Mouse (Mus musculus) MEL-GATA-1-ER (cell line): ENCODE results near the gene Fasn.

Source experiments
- DNase-seq: peaks from one replicate; pipeline ENCODE4 v3.0.0-alpha.2; 2012; ENCODE audit warnings: low read depth; ENCODE audit errors: extremely low read depth

Gene Fasn

DNA sequence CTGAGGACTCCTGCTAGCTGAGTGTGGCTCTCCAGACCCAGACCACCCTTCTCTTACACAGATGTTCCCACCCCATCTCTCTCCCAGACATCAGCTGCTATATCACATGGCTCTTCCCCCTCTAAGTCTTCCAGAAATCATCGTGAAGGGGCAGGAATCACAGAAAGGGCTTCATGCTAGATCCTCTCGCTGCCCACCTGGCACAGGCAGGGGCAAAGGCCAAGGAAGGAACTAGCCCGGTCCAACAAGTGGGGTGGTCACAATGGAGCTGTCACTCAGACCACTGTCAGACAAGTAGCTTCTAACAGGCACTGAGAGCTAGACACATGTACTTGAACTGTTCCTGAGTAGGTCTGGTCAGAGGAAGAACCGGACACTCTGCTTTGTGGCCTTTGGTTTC is 4.1 kb upstream of the Fasn start:
- DNase-seq, result no peak

DNA sequence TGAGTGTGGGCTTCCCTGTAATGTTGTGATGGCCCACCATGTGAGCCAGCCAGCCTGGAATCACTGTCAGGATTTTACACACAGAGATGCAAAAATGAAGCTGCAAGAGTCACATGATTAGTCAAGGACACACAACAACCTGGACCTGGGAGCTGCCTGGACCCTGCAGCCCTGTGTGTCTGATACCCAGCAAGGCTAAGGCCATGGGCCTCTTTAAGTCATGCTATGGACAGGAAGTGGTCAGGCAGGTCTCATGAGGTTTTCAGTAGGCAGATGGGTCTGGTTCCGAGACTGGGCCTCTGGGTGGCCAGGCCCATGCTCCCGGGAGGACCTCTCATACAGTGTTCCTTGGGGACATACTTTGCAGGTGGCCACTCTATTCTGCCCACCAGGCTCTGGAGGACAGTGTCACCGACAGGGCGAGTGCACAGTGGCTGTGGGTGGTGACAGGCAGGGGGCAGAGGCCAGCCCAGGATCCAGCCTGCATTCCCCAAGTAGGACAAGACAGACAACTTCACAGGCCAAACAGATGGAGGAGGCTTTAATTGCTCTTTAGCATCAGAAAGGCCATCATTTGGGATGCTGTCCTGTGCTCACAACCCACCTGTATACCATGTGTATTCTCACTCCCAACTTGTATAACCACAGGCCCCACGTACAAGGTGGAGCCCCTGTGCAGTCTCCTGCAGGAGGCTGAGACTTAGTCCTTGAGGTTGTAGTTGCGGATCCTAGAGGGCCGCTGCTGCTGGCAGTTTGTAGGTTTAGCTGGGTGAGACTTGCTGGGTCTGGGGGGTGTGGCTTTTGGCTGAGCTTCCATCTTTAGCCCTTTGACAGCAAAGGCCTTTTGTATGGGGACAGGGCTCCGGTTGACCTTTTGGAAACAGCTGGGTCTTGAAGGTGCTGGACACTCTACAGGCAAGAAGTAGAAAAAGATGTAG is 1.9 kb upstream of the Fasn start:
- no peak for DNase-seq

DNA sequence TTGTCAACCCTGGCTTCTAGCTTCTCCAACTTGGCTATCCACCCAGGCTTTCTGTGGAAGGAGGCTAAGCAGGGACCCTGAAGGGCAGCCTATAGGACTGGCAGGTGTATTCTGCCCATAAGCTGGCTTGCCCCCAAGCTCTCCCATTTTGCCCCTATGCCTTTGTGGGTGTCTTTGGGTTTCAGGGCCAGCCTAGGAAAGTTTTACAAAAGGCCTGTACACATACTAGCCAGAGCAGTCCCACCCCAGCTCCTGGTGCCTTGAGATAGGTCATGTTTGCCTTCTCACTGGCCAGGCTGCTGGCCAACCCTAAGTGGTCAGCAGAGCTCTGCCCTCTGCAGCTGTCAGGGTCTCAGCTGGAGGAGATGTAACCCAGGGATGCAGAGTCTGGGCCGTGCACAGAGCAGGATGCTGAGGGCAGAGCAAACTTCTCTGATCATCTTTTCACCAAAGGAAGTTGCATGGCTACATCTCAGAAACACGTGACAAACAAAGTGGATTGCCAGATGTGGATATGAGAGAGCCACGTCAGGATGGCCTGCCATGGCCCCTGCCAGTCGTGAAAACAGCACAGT is 1.0 kb upstream of the Fasn start:
- DNase-seq, result no peak

DNA sequence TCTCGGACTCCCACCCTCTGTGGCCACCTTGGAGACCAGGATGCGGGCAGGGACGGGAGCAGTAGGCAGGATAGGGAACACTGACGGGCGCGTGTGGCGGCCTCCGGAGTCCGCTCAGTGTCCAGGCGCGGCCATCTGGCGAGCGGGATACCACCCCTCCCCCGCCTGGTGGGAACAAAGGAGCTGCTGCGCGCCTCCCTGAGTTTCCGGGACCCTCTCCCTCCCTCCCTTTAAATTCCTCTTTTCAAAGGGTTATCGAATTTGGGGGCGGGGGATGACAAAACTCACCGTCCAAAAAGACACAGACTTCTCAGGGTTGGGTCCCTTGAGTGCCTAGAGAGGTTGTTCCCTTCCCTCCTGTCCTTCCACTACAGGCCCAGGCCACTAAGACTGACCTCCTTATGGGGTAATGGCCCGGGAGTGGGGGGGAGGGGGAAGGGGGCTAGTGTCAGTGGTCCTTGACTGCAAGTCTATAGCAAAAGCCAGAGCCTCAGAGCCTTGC is 491 bp upstream of the Fasn start:
- DNase-seq, result peak; percentile 26

DNA sequence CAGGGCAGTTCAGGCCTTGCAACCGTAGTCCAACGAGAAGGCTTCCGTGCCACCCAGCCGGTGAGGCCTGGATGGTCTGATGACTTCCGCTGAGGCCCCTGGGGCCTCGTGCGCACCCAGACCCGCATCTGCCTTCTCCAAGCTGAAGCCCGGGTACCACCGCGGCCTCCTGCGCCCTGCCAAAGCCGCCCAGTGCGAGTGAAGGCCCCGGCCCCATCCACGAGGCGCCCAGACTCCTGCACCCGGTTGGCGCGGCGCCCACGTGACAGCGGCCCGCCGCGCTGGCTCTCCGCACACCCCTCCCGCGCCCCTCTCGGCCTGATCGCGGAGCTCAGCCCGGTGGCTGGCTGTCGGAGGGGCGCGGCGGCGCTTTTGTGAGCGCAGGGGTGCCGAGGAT is 798 bp downstream of the Fasn start:
- DNase-seq, result peak; percentile 20

DNA sequence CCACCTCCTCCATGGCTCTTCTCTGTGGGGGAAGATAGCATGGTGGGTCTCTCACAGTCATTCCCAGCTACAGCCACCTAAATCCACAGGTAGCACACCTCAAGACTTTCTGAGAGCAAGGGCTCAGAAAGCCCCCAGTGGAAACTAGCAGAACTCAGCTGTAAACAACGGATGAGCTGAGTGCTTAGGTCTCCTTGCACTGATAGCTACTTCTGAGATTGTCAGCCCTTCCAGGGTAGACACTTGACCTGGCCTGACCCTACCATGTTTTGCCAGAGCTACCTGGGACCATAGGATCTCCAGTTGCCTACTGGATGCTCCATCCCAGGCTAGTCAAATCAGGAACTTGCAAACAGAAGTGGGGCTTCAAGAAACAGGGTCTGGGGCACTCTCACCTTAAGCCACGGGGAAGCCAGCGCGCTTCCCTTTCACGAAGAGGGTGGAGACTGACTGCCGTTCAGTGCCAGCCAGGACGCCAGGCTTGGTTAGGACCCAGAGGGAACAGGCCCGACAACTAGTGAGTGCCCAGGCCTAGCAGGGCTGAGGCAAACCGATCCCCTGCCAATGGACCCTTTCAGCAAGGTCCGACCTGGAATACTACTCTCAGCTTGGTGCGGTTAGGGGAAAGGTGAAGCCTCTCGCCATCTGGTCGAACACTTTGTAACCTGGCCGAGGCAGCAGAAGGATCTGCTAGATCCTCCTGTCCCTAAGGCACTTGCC is 1.4 kb downstream of the Fasn start:
- peak; percentile 26 for DNase-seq

DNA sequence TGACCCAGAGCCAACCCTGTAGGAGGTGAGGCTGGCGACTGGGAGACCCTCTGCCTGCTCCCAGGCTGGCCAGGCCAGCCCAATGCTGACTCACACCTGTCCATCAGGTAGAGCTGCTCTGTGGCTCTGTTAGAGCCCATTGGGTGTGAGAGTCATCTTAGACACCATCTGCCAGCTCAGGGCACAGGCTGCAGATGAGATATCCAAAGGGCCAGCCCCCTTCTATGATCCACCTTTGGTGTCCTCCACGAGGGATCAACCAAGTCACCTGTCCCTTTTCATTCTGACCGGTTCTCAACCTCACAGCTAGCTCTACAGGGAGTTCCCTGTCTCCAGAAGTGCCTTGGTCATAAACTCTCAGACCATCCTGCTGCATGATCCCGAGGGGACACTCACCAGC is 2.0 kb downstream of the Fasn start:
- DNase-seq, result no peak

DNA sequence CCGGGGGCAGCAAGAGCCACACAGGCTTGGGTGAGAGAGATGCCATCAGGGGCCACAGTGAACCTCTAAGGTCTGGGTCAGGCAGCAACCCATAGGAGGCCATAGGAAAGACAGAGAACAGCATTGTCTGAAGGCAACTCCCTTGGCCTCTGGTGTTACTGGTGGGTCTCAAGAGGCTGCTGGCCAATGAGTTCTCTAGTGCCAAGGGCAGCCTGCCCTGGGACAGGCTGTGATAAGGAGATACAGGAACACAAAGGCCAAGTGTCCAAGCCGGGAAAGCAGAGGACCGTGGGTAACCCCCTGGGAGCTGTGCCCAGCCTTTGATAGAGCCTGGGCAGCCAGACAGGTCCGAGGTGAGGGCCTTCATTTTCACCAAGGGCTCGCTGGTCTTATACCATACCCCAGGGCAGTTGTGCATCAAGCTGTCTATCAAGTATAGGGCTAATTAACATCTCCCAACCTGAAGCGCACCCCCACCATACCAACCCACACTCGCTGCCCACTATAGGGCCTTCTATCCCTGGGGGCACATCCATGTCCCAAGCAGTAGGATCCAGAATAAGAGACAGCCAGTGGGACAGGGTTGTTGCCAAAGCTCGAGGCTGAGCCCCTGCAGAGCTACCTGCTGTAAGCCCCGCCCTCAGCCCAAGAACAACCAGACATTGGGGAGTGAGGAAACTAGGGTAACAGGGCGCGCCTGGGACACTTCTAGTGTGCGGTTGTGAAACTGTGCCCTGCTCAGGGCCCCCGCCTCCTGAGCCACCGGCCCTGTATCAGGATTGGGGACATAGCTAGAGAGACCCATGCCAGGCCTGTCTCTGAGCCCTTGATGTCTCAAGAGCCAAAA is 3.0 kb downstream of the Fasn start:
- DNase-seq, result no peak

DNA sequence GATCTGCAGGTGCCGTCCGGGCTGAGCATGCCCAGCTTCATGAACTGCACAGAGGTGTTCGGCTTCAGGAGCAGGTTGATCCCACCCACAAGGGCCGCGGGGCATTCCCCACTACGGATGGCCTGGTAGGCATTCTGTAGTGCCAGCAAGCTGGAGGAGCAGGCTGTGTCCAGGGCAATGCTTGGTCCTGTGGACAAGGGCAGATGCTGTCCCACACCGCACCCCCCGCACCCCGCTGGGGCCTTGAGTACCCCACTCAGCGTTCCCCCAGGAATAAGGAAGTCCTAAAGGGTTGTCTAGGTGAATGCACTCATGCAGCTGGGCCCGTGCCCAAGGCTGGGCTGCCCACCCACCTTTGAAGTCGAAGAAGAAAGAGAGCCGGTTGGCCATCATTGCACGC is 3.8 kb downstream of the Fasn start:
- no peak for DNase-seq

DNA sequence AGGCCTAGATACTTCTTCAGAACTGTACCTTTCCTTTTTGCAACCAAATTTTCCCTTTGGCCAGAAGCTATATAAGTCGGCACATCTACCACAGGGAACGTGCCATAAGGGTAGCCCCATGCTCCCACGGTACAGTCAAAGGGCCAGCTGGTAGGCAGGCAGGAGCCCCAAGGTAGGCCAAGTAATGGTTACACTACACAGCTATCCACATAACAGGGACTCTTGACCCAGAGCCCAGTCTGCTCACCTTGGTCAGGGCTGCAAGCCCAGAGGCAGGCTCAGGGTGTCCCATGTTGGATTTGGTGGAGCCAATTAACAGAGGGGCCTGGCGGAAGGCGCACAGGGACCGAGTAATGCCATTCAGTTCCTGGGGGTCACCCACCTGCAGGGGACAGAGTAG is 4.8 kb downstream of the Fasn start:
- DNase-seq, result no peak

DNA sequence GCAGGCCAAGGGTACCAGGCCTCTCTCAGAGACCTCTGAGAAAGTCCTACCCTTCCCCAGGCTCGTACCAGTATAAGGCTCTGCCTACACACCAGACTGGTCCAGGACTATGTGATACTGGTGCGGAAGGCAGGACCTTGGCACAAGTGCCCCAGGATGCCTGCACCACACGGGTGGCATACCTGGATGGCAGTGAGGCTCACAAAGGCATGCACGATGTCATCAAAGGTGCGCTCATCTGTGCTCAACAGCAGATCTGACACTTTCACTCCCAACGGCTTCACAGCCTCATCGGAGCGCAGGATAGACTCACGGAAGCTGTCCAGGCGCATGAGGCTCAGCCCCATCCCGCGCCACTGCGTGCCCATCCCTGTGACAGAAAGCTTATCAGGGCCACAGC is 6.1 kb downstream of the Fasn start:
- DNase-seq, result no peak

DNA sequence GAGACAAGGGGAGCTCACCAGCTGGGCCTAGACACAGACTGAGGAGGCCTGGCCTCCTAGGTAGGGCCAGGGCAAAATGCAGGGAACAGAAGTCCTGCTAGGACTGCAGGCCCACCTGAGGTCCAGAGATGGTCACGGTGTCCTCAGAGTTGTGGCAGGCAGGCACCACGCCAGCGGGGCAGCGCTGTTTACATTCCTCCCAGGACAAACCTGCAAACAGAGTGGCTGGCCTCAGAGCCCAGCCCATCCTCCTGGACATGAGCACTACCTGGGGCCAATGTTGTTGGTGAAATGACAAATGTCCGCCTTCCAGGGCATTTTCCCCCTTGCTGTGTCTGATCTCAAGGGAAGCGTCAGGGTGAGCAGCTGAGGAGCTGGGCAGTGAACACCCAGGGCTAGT is 7.0 kb downstream of the Fasn start:
- DNase-seq, result no peak

DNA sequence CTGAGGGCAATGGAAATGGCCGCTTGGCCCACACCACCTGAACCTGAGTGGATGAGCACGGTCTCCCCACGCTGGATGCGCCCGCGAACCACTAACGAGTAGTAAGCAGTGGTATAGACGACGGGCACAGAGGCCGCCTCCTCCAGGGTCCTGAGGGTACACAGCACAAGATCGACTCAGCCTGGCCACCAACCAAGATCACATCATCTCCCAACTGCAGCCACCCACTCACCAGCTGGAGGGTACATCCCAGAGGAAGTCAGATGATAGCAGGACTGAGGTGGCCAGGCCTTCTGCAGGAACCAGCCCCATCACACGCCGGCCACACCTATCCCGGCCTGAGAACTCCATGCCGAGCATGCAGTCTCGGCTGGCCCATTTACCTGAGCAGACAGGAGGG is 12.3 kb downstream of the Fasn start:
- no peak for DNase-seq

DNA sequence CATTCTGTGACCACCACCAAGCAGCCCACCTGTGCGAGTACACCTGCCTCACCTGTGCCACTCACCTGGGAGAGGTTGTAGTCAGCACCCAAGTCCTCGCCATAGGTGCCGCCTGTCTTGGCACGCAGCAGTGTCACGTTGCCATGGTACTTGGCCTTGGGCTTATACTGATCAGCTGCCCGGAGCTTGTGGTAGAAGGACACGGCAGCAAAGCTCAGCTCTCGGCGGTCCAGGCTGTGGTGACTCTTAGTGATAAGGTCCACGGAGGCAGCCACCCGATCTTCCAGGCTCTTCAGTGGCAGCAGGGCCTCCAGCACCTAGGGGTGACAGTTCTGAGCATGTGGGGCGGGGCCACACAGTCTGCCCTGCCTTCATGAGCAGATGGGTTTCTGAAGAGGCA is 16.3 kb downstream of the Fasn start:
- DNase-seq, result no peak

DNA sequence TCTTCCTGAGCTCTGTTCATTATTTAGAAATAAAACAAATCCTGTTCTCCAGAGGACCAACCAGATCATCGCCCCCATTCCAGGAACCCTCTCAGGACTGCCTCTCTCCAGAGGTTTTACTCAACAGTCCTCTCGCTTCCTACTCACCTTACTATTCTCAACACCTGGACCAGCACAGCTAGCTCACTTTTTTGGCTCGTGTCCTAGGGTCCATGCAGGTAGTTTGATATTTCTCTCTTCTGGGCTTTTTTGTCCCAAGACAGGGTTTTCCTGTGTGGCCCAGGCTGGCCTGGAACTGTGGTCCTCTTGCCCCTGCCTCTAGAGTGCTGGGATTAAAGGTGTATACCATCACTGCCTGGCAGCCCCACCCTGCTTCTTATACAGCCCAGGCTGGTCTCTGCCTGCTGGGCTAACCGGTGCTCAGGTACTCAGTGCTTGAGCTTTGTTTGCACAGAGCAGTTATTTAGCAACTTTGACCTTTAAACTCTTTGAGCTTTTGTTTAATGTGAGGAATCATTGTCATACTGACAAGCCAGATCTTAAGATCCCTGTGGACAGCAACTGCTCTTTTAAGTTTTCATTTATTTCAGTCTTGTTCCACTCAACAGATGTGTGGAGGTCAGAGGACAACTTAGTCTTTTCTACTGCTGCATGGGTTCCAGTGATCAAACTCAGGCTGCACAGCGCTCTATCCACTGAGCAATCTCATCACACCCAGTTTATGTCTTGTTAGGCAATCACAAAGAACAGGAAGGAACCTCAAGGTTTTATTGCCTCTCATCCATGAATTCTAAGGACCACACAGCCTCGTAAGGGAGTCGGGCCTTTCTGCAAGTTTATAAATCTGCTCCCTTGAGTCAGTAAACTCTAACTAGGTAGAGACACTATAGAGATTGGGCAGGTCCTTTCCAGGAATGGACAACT is 18.7 kb downstream of the Fasn start:
- no peak for DNase-seq

DNA sequence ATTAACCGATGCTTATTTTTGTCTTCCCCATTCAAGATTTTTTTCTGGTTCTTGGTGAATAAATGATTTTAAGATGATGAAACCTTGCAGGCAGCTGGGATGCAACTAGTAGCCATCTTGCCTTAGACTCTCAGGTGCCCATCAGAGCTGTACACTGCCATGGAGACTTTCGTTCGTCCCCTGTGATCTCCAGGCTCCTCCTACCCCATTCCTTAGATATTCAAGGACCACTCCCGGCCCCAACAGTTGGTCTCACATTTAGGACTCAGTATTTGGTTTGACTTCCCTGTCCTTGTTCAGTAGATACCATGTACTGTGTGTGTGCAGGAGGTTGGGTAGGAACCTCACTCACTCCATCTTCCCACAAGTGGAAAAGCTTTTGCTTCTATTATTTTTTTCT is 19.6 kb downstream of the Fasn start:
- no peak for DNase-seq

DNA sequence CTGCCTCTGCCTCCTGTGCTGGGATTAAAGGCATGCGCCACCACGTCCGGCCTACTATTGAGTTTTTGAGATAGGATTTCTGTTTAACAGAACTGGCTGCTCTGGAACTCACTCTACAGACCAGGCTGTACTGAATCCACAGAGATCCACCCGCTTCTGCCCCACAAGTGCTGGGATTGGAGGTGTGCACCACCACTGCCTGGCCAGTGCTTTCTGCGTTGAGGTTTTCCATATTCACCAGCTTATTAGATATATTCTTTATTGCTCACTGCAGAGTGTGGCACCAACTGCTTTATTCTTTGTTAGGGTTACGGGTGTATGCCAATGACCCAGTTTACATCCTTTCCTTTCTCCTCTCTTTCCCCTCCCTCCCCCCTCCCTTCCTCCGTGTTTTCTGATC is 20.1 kb downstream of the Fasn start:
- no peak for DNase-seq

DNA sequence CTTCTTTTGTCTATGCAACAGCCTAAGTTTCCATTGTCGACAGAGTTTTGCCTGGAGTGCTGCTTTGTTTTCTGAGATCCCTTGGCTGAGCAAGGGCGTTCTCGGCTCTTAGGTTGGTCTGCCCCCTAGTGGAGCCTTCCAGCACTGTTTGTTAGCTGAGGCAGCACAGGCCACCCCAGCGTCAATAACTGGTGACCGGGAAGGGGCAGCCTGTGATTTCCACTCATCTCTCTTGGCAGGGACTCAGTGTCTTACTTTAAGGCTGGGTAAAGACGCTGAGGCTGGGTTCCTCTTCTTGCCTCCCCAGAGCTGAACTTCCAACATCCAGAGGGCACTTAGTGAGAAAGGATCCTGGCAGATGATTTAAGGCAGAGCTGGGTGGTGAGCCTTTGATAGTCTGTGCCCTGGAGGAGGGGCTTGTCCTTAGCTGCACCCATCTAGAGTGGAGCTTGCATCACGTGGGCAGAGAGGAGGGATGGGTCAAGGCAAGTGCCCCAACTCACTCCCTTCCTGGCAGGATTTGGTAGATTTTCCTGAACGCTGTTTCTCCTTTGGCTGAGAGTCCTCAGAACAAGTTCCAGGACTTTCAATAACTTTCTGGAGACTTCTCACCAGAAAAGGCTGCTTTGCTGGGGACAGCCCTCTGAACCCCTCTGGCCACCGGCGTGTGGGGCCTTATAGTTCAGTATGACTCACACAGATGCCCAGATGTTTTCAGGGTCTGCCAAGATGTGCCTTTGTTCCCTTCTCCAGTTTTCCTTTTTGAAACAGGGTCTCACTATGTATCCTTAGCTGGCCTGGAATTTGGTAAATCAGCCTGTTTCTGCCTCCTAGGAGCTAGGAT is 24.1 kb downstream of the Fasn start:
- DNase-seq, result peak; percentile 74

DNA sequence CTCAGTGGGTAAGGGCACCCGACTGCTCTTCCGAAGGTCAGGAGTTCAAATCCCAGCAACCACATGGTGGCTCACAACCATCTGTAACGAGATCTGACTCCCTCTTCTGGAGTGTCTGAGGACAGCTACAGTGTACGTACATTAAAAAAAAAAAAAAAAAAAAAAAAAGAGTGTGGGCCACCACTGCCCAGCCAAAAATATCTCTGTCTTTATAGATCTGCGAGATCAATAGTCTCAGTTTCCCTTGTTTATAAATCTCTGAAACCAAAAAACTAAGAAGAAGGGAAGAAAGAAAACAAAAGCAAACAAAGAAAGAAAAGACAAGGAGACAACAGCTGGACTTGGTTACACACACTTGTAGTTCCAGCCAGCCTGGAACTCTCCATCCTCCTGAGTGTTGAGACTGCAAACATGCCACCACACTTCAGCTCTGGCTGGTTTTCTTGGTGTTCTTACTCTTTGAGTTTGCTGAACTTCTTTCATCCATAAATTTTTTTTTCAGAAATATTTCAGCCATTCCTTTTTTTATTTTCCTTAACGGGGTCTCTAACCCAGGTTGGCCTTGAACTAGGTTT is 24.9 kb downstream of the Fasn start:
- no peak for DNase-seq
